Mouse (Mus musculus) heart, adult 2 months (tissue): ENCODE measurements around the gene Ahdc1. TPM values are rescaled to one million over a fixed set of nuclear protein-coding genes. Genes with fewer than 3 reads are reported as not detected.

Experiments
- DNase-seq, 2 experiments: peaks; one replicate each; pipeline ENCODE4 v3.0.0; 2021
- H3K27ac ChIP-seq: fragments of 200-600 bp; 2 replicates; pipeline ENCODE4 v1.8.1; 2022
- H3K27me3 ChIP-seq: fragments of 200-500 bp; 2 replicates; pipeline ENCODE4 v1.6.1; 2012; ENCODE audit warnings: mild to moderate bottlenecking, low read length, inconsistent platforms, mixed read lengths; ENCODE audit not compliant: control insufficient read depth, insufficient read depth
- H3K36me3 ChIP-seq: fragments of 200-500 bp; 2 replicates; pipeline ENCODE4 v1.6.1; 2012; ENCODE audit warnings: low read length, inconsistent platforms; ENCODE audit not compliant: control insufficient read depth, insufficient read depth
- H3K4me1 ChIP-seq: fragments of 200-500 bp; 2 replicates; pipeline ENCODE4 v1.6.1; 2011; ENCODE audit warnings: low read length; ENCODE audit not compliant: control insufficient read depth, insufficient read depth
- H3K4me3 ChIP-seq: fragments of 200-600 bp; 2 replicates; pipeline ENCODE4 v1.8.1; 2022
- H3K79me2 ChIP-seq: fragments of 200-500 bp; replicated peaks from 2 replicates; pipeline ENCODE4 v1.6.1; 2012; ENCODE audit warnings: mild to moderate bottlenecking, inconsistent platforms, low read length, moderate library complexity, mixed read lengths; ENCODE audit not compliant: control insufficient read depth, insufficient read depth
- H3K9ac ChIP-seq: fragments of 200-500 bp; 2 replicates; pipeline ENCODE4 v1.6.1; 2012; ENCODE audit warnings: low read depth, mild to moderate bottlenecking, control low read depth, inconsistent platforms, low read length, mixed read lengths
- CTCF ChIP-seq: fragments of 200-600 bp; IDR thresholded peaks from 2 replicates; pipeline ENCODE4 v1.8.1; 2022; ENCODE audit warnings: antibody characterized with exemption, mild to moderate bottlenecking, moderate library complexity
- EP300 ChIP-seq: fragments of 200-500 bp; IDR thresholded peaks from 2 replicates; pipeline ENCODE4 v1.6.1; 2011; ENCODE audit warnings: low read depth, low read length, control low read depth; ENCODE audit not compliant: insufficient read depth
- POLR2A ChIP-seq: fragments of 200-500 bp; IDR thresholded peaks from 2 replicates; pipeline ENCODE4 v1.6.1; 2011; ENCODE audit warnings: mild to moderate bottlenecking, low read depth, low read length, control low read depth; ENCODE audit not compliant: insufficient read depth
- WGBS: fragments of 180-500 bp; shearing (Covaris S2); methylation state at CpG from one replicate; pipeline ENCODE4 v1.1.7; 2018; 5-methylcytosine and 5-hydroxymethylcytosine counted together
- intact Hi-C: fragments of 180-260 bp; cut with DNase I; formaldehyde crosslinking; loops from one replicate; pipeline ENCODE4 v1.15.1; 2025
- polyA plus RNA-seq: library from polyadenylated mRNA; depleted of rRNA; stranded (reverse); fragments of >200 nt; gene quantifications from 2 replicates; pipeline ENCODE4 v1.2.3, GENCODE M21; 2012
- total RNA-seq, 2 experiments: library from RNA; stranded (reverse); gene quantifications; 2 replicates each; pipeline ENCODE4 v1.2.3; 2021

The Ahdc1 gene
- total and polyA plus RNA-seq, 3 experiments: 21.8 to 50.9 (median 42.6) TPM

DNA sequence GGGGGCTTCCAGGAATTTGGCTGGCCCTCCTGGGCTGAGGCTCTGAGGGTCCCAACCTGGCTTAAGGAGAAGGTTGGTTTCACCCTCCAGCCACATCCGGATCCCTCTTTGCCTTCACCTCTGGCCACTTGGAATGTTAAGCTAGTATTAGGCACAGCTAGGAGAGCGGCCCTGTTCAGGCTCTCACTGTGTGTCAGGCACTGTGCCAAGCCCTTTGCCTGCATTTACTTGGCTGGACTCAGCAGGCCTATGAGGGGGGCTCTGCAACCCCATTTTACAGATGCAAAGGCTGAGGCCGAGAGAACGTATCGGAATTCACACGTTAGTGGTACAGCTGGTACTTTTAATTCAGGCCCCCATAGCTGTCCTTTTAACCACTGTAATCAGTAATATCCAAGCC lies 12.6 kb downstream of the Ahdc1 start:
- no peaks in the 10 kb centered on the region for H3K27me3 ChIP-seq
- H3K4me3 ChIP-seq: no peak overlapping the region
- intact Hi-C loops: no loop called here
- 0 out of 2 replicates have a peak, but pooled peaks cover 3% of the 10 kb centered on the region for H3K36me3 ChIP-seq
- peak; percentile 15 to 26 for DNase-seq
- TF ChIP-seq EP300 (no peak), CTCF (no peak), POLR2A (no peak)
- no peak overlapping the region for H3K9ac ChIP-seq
- 79% methylated on average over 6 of the region's 6 CpGs for WGBS
- peaks cover 18% of the 10 kb centered on the region for H3K79me2 ChIP-seq
- no peak overlapping the region; the same call in 1 of the 2 replicates for H3K27ac ChIP-seq
- H3K4me1 ChIP-seq: peaks cover 31% of the 10 kb centered on the region

DNA sequence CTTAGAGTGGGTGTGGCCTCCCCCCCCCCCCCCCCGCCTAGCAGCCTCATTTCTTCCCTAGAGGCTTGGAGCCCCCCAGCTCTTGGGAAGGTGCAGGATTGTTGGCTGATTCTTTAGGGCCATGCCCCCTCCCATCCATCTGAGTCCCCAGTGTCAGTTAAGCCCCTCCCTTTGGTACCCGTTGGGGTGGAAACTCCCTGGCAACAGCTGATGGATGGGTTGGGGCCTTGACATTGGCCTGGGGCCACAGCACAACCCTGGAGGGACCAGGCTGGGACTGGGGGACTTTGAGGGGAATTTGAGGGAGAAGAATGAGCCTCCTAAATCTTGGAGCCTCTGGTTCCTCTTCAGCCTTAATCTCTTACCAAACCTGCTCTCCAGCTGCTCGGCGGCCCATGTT lies 13.3 kb downstream of the Ahdc1 start:
- whole genome bisulfite sequencing: 48% methylated on average over 4 of the region's 4 CpGs
- H3K27ac ChIP-seq: peak overlapping the region; percentile 76
- no peaks in the 10 kb centered on the region for H3K27me3 ChIP-seq
- TF ChIP-seq POLR2A (no peak), CTCF (no peak), EP300 (no peak)
- DNase-seq: peak in 1 of 2 experiments; percentile 28
- intact Hi-C loops: no loop called here
- peak overlapping the region; percentile 23; the same call in 1 of the 2 replicates for H3K9ac ChIP-seq
- 0 out of 2 replicates have a peak, but pooled peaks cover 3% of the 10 kb centered on the region for H3K36me3 ChIP-seq
- peaks cover 18% of the 10 kb centered on the region for H3K79me2 ChIP-seq
- no peak overlapping the region for H3K4me3 ChIP-seq
- H3K4me1 ChIP-seq: peaks cover 34% of the 10 kb centered on the region

DNA sequence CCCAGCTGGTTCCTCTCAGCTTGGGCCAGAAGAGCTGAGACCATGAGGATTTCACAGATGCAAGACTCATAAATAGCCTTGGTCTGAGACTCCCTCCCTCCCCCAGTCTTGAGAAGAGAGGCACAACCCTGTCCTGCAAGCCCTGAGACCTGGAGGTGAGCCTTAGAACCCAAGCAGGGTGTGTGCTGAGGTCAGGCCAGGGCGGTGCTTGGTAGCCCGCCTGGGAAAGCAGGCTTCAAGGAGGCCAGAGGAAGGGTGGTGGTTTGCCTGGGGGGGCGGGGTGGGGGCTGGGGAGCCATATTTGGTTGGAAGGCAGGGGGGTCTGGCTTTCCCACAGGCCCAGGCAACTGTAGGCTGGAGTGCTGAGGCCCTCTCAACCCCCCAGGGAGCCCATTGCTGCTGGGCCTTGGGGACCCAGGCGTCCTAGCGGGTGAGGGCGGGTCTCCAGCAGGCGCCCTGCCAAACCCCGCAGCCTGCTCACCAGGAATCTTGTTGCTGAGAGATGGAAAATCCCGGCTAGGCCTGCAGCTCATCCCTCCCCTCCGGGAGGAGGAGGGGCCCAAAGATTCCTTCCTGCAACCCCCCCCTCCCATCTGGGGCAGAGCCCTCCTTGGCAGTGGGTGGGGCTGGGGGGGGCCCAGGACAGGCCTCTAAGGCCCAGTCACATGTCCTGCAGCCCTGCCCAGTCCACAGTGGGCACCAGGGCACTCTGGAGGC lies 14.1 kb downstream of the Ahdc1 start:
- H3K9ac ChIP-seq: peak overlapping the region; percentile 23
- 0 out of 2 replicates have a peak, but pooled peaks cover 3% of the 10 kb centered on the region for H3K36me3 ChIP-seq
- no peaks in the 10 kb centered on the region for H3K27me3 ChIP-seq
- no peak overlapping the region for H3K4me3 ChIP-seq
- intact Hi-C loops: no loop called here
- peak; percentile 81 to 83 for DNase-seq
- peaks cover 34% of the 10 kb centered on the region for H3K4me1 ChIP-seq
- H3K79me2 ChIP-seq: peaks cover 17% of the 10 kb centered on the region
- H3K27ac ChIP-seq: peak overlapping the region; percentile 76
- TF ChIP-seq CTCF (no peak), POLR2A (no peak)
- WGBS: 12% methylated on average over 10 of the region's 10 CpGs

DNA sequence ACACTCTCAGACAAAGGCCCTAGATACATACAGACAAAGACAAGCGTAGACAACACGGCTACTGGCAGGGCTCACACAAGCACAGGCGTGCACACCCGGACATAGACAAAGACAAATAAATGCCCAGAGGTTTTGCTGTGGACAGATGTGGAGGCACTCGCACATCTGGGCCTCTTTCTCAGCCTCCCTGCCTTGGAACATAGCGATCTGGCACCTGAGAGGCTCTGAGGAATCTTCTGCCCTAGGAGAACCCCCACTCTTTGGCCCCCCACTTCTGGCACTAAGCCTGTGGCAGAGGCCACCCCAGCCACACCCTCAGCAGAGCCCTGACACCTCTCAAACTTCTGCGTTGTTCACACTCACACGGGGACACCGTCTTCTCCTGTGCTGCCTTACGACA lies 15.2 kb downstream of the Ahdc1 start:
- peaks cover 11% of the 10 kb centered on the region for H3K79me2 ChIP-seq
- H3K27ac ChIP-seq: peak overlapping the region; percentile 76
- TF ChIP-seq EP300: no peak
- TF ChIP-seq POLR2A: no peak
- no peak for TF ChIP-seq CTCF
- 66% methylated on average over 10 of the region's 10 CpGs for WGBS
- peaks cover 27% of the 10 kb centered on the region for H3K4me1 ChIP-seq
- no peak overlapping the region for H3K9ac ChIP-seq
- no peaks in the 10 kb centered on the region for H3K27me3 ChIP-seq
- H3K36me3 ChIP-seq: 0 out of 2 replicates have a peak, but pooled peaks cover 3% of the 10 kb centered on the region
- intact Hi-C loops: no loop called here
- H3K4me3 ChIP-seq: no peak overlapping the region
- DNase-seq: peak in 1 of 2 experiments; percentile 29

DNA sequence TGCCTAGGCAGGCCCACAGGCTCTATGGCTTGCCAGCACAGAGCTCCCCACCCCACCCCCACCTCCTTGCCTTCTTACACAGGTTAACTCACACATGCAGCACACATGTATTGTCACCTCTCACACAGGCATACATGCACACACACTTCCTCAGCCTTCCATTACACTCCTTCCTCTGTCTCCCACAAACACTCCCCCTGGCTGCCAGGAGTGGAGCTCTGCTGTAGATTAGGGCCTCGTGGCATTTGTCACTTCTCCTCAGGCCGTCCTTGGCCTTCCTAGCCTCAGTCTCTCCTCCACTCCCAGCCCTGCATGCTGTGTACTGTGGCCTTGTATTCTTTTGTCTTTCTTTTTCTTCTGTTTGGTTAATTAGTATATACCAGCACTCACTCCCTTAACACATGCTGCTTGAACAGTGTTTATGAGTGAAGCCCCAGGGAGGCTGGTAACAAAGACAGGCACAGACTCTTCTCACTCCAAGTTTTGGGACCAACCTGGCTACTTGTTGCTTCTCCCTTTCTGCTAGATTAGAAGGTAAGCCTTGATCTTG lies 15.8 kb downstream of the Ahdc1 start:
- H3K36me3 ChIP-seq: 0 out of 2 replicates have a peak, but pooled peaks cover 3% of the 10 kb centered on the region
- TF ChIP-seq EP300 (no peak), POLR2A (no peak), CTCF (peak; percentile 54)
- no peak overlapping the region; the same call in 1 of the 2 replicates for H3K27ac ChIP-seq
- H3K4me1 ChIP-seq: peaks cover 27% of the 10 kb centered on the region
- peaks cover 11% of the 10 kb centered on the region for H3K79me2 ChIP-seq
- intact Hi-C loops: no loop called here
- no peak overlapping the region for H3K9ac ChIP-seq
- no peak overlapping the region for H3K4me3 ChIP-seq
- no peaks in the 10 kb centered on the region for H3K27me3 ChIP-seq
- 17% methylated on average over 2 of the region's 2 CpGs for WGBS
- DNase-seq: peak in 1 of 2 experiments; percentile 21

DNA sequence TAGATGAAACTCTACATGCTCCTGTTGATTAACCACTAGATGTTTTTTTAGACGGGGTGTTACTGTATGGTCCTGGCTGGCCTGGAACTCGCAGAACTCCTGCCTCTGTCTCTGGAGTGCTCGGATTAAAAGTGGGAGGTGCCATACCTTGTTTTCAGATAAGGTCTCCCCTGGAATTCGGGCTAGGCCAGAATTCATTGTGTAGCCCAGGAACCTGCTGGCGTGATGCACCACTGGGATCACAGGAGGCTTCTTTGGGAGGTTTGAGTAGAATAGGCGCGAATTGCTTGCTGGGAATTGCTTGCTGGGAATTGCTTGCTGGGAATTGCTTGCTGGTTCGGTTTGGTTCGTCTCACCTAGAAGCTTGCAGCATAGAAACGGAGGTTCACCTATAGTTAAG lies 16.7 kb downstream of the Ahdc1 start:
- H3K4me3 ChIP-seq: no peak overlapping the region
- H3K27ac ChIP-seq: no peak overlapping the region
- peaks cover 22% of the 10 kb centered on the region for H3K4me1 ChIP-seq
- DNase-seq: no peak
- intact Hi-C loops: no loop called here
- H3K9ac ChIP-seq: no peak overlapping the region
- H3K27me3 ChIP-seq: no peaks in the 10 kb centered on the region
- peaks cover 5% of the 10 kb centered on the region for H3K79me2 ChIP-seq
- H3K36me3 ChIP-seq: 0 out of 2 replicates have a peak, but pooled peaks cover 3% of the 10 kb centered on the region
- WGBS: 63% methylated on average over 10 of the region's 10 CpGs
- TF ChIP-seq EP300 (no peak), CTCF (no peak), POLR2A (no peak)
